13 mouse cellular contexts compared by ENCODE assay signal in genomic region chr4:144995826-144996225, GRCm38 (mm10).
DNase-seq lines count a peak whose midpoint lies in the region; ATAC-seq and TF ChIP-seq lines count a peak whose summit lies in the region.
"Had no signal": no experiment of that assay in that cellular context is flagged by ENCODE, and none has a peak within 500 bp of the region (broad histone marks: within the 10 kb centered on the region; RNA-seq: fewer than 3 reads in every experiment).

No protein-coding gene starts in this region.

- H3K4me1 ChIP-seq in heart, embryonic 13.5 days, result peaks cover 69% of the 10 kb centered on the region
- H3K4me1 ChIP-seq in neural tube, embryonic 11.5 days (ENCODE audit: control insufficient read depth, insufficient read depth, low read length), result peaks cover 27% of the 10 kb centered on the region
- H3K4me1 ChIP-seq in neural tube, embryonic 15.5 days, result peaks cover 20% of the 10 kb centered on the region
- peaks cover 15% of the 10 kb centered on the region; the same call in 1 of the 2 replicates for H3K4me1 ChIP-seq in bone marrow, adult 2 months (ENCODE audit: control insufficient read depth, insufficient read depth, low read length)
- peaks cover 15% of the 10 kb centered on the region for H3K4me1 ChIP-seq in forebrain, embryonic 13.5 days

- no peak for ATAC-seq in heart, embryonic 13.5 days (ENCODE audit: extremely low read depth, insufficient number of reproducible peaks, low FRiP score, low TSS enrichment)
- ATAC-seq in neural tube, embryonic 11.5 days (ENCODE audit: insufficient read depth, low FRiP score, low TSS enrichment), result no peak
- ATAC-seq in neural tube, embryonic 15.5 days (ENCODE audit: low FRiP score), result no peak
- peak; percentile 56 for ATAC-seq in megakaryocyte, adult 5-6 weeks (ENCODE audit: poor library complexity, severe bottlenecking)
- no peak for ATAC-seq in forebrain, embryonic 13.5 days
- ATAC-seq: lung, postnatal 0 days; midbrain, embryonic 13.5 days had no signal

- H3K4me2 ChIP-seq in heart, embryonic 13.5 days, result no peak overlapping the region
- H3K4me2 ChIP-seq in neural tube, embryonic 11.5 days (ENCODE audit: low read depth), result no peak overlapping the region
- no peak overlapping the region for H3K4me2 ChIP-seq in neural tube, embryonic 15.5 days
- no peak overlapping the region for H3K4me2 ChIP-seq in forebrain, embryonic 13.5 days
- H3K4me2 ChIP-seq: midbrain, embryonic 13.5 days; neural tube, embryonic 12.5 days had no signal

- no peak overlapping the region for H3K4me3 ChIP-seq in heart, embryonic 13.5 days
- no peak overlapping the region for H3K4me3 ChIP-seq in neural tube, embryonic 11.5 days (ENCODE audit: low read depth, low read length)
- no peak overlapping the region for H3K4me3 ChIP-seq in neural tube, embryonic 15.5 days (replicated peaks)
- H3K4me3 ChIP-seq in bone marrow, adult 2 months (replicated peaks; ENCODE audit: control insufficient read depth, low read depth, low read length), result no peak overlapping the region
- no peak overlapping the region for H3K4me3 ChIP-seq in forebrain, embryonic 13.5 days
- H3K4me3 ChIP-seq: midbrain, embryonic 13.5 days; neural tube, embryonic 12.5 days had no signal

- H3K36me3 ChIP-seq in heart, embryonic 13.5 days, result peaks cover 18% of the 10 kb centered on the region; the same call in 1 of the 2 replicates
- H3K36me3 ChIP-seq in neural tube, embryonic 11.5 days (ENCODE audit: control insufficient read depth, insufficient read depth, low read length), result no peaks in the 10 kb centered on the region
- H3K36me3 ChIP-seq in neural tube, embryonic 15.5 days, result no peaks in the 10 kb centered on the region
- H3K36me3 ChIP-seq in forebrain, embryonic 13.5 days (ENCODE audit: poor library complexity, severe bottlenecking), result no peaks in the 10 kb centered on the region; the same call in 1 of the 2 replicates
- H3K36me3 ChIP-seq: midbrain, embryonic 13.5 days; neural tube, embryonic 12.5 days had no signal

- peak overlapping the region; percentile 48 for H3K27ac ChIP-seq in heart, embryonic 13.5 days (replicated peaks)
- 0 out of 2 replicates have a peak overlapping the region, but pooled peaks have one; percentile 14 for H3K27ac ChIP-seq in neural tube, embryonic 11.5 days (ENCODE audit: low read depth, low read length)
- H3K27ac ChIP-seq in neural tube, embryonic 15.5 days (replicated peaks), result no peak overlapping the region
- H3K27ac ChIP-seq in bone marrow, adult 2 months (ENCODE audit: control insufficient read depth, insufficient read depth, low read depth, low read length, poor library complexity), result peak overlapping the region; percentile 69; the same call in 1 of the 2 replicates
- H3K27ac ChIP-seq in forebrain, embryonic 13.5 days, result no peak overlapping the region
- H3K27ac ChIP-seq: midbrain, embryonic 13.5 days; neural tube, embryonic 12.5 days had no signal

- no peaks in the 10 kb centered on the region for H3K27me3 ChIP-seq in heart, embryonic 13.5 days (replicated peaks)
- H3K27me3 ChIP-seq in neural tube, embryonic 11.5 days (ENCODE audit: control insufficient read depth, insufficient read depth, low read length), result no peaks in the 10 kb centered on the region
- H3K27me3 ChIP-seq in neural tube, embryonic 15.5 days (replicated peaks), result no peaks in the 10 kb centered on the region
- H3K27me3 ChIP-seq in forebrain, embryonic 13.5 days, result no peaks in the 10 kb centered on the region
- H3K27me3 ChIP-seq: midbrain, embryonic 13.5 days; neural tube, embryonic 12.5 days had no signal

- WGBS in heart, embryonic 13.5 days, result 73% methylated on average over 1 of the region's 1 CpGs
- WGBS in neural tube, embryonic 11.5 days, result 57% methylated on average over 1 of the region's 1 CpGs
- WGBS in neural tube, embryonic 15.5 days, result 67% methylated on average over 1 of the region's 1 CpGs
- 6% methylated on average over 1 of the region's 1 CpGs for WGBS in bone marrow, adult 2 months
- 75% methylated on average over 1 of the region's 1 CpGs for WGBS in forebrain, embryonic 13.5 days

- no peak for TF ChIP-seq CTCF in bone marrow, adult 2 months (IDR thresholded peaks at IDR 0.05; ENCODE audit: control insufficient read depth, insufficient read depth, low read length)

- no peak for TF ChIP-seq POLR2A in bone marrow, adult 2 months (IDR thresholded peaks at IDR 0.05; ENCODE audit: borderline replicate concordance, control insufficient read depth, low read depth, low read length)

- no peaks in the 10 kb centered on the region for H3K9me3 ChIP-seq in heart, embryonic 13.5 days
- H3K9me3 ChIP-seq in neural tube, embryonic 11.5 days (ENCODE audit: control insufficient read depth, low read length), result no peaks in the 10 kb centered on the region
- H3K9me3 ChIP-seq in neural tube, embryonic 15.5 days (replicated peaks), result no peaks in the 10 kb centered on the region
- no peaks in the 10 kb centered on the region for H3K9me3 ChIP-seq in forebrain, embryonic 13.5 days (replicated peaks)
- H3K9me3 ChIP-seq: midbrain, embryonic 13.5 days; neural tube, embryonic 12.5 days had no signal

- DNase-seq in heart, postnatal 4 days, result no peak
- DNase-seq in neural tube, embryonic 11.5 days (ENCODE audit: low spot score), result no peak
- DNase-seq in cerebellum, adult 9-11 months, result no peak
- DNase-seq: B cell, adult 2 months; kidney, postnatal 10 days had no signal

- no peak overlapping the region for H3K9ac ChIP-seq in heart, embryonic 13.5 days
- no peak overlapping the region for H3K9ac ChIP-seq in neural tube, embryonic 11.5 days (ENCODE audit: low read length)
- no peak overlapping the region for H3K9ac ChIP-seq in neural tube, embryonic 15.5 days (replicated peaks)
- no peak overlapping the region for H3K9ac ChIP-seq in forebrain, embryonic 13.5 days
- H3K9ac ChIP-seq: midbrain, embryonic 13.5 days; neural tube, embryonic 12.5 days had no signal

Comparison
In these comparisons a context has a peak if more than half of its experiments do, and no peak if none do; other contexts are left out.
1. H3K27ac ChIP-seq: peak in heart, embryonic 13.5 days (single experiment), neural tube, embryonic 11.5 days (single experiment) and bone marrow, adult 2 months (single experiment); none in neural tube, embryonic 15.5 days (single experiment) and forebrain, embryonic 13.5 days (single experiment).